Mouse (Mus musculus) liver, adult 2 months (tissue): ENCODE measurements around the gene Xrcc3. TPM values are rescaled to one million over a fixed set of nuclear protein-coding genes. Genes with fewer than 3 reads are reported as not detected.

ENCODE experiments used
- DNase-seq: peaks from one replicate; pipeline ENCODE4 v3.0.0-alpha.2; 2011; ENCODE audit warnings: low read depth, low spot score; ENCODE audit errors: extremely low read depth
- H3K27ac ChIP-seq: fragments of 200-500 bp; replicated peaks from 2 replicates; pipeline ENCODE4 v1.5.1; 2012; ENCODE audit warnings: low read depth, mild to moderate bottlenecking, control low read depth, inconsistent platforms, low read length; ENCODE audit not compliant: insufficient read depth
- H3K27me3 ChIP-seq: fragments of 200-500 bp; 2 replicates; pipeline ENCODE4 v1.6.1; 2012; ENCODE audit warnings: mild to moderate bottlenecking, moderate library complexity, low read length, inconsistent platforms; ENCODE audit not compliant: control insufficient read depth, insufficient read depth
- H3K36me3 ChIP-seq: fragments of 200-500 bp; 2 replicates; pipeline ENCODE4 v1.6.1; 2012; ENCODE audit warnings: low read length, inconsistent platforms; ENCODE audit not compliant: control insufficient read depth, insufficient read depth
- H3K4me1 ChIP-seq: fragments of 200-500 bp; 2 replicates; pipeline ENCODE4 v1.6.1; 2011; ENCODE audit warnings: low read length; ENCODE audit not compliant: control insufficient read depth, insufficient read depth
- H3K4me3 ChIP-seq: fragments of 200-500 bp; 2 replicates; pipeline ENCODE4 v1.5.1; 2011; ENCODE audit warnings: low read depth, mild to moderate bottlenecking, control low read depth, low read length, moderate library complexity; ENCODE audit not compliant: insufficient read depth
- H3K79me2 ChIP-seq: fragments of 200-500 bp; 2 replicates; pipeline ENCODE4 v1.6.1; 2012; ENCODE audit warnings: inconsistent platforms, mild to moderate bottlenecking, low read length, moderate library complexity; ENCODE audit not compliant: control insufficient read depth, insufficient read depth
- H3K9ac ChIP-seq: fragments of 200-500 bp; 2 replicates; pipeline ENCODE4 v1.6.1; 2012; ENCODE audit warnings: low read depth, mild to moderate bottlenecking, control low read depth, inconsistent platforms, low read length
- CTCF ChIP-seq: fragments of 200-500 bp; IDR thresholded peaks from 2 replicates; pipeline ENCODE4 v1.5.1; 2011; ENCODE audit warnings: low read depth, low read length, control low read depth
- POLR2A ChIP-seq: fragments of 200-500 bp; IDR thresholded peaks from 2 replicates; pipeline ENCODE4 v1.6.1; 2011; ENCODE audit warnings: low read length, control low read depth; ENCODE audit not compliant: insufficient read depth; ENCODE audit errors: extremely low read depth
- WGBS: fragments of 180-500 bp; shearing (Covaris S2); methylation state at CpG from one replicate; pipeline ENCODE4 v1.1.7; 2018; 5-methylcytosine and 5-hydroxymethylcytosine counted together
- polyA plus RNA-seq: library from polyadenylated mRNA; depleted of rRNA; stranded (reverse); fragments of >200 nt; gene quantifications from 2 replicates; pipeline ENCODE4 v1.2.3, GENCODE M21; 2012
- total RNA-seq: library from RNA; depleted of rRNA; stranded (reverse); fragments of >200 nt; gene quantifications from 2 replicates; pipeline ENCODE4 v1.2.3, GENCODE M21; 2014

The Xrcc3 gene
- total and polyA plus RNA-seq, 2 experiments = 1.1 to 4.4 TPM

DNA sequence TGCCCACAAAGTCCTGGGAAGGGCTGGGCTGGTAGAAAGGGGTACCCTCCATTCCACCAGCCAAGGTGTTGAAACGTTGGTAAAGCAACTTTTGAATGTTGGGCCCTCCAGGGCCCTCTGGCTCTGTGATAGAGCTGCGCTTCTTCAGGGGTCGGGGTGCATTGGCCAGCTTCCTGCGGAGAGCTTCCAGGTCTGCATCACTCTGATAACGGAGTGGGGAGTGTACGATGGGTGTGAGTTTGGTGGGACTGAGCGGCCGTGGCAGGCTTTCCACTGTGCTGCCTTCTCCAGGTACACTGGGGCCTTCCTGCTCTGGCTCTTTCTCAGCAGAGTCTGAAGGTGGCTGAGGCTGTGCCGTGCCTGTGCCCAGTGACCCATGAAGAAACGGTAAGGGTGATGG, 19.8 kb upstream of the Xrcc3 start:
- no peaks in the 10 kb centered on the region for H3K27me3 ChIP-seq
- DNase-seq = no peak
- H3K36me3 ChIP-seq = peaks cover 26% of the 10 kb centered on the region
- H3K9ac ChIP-seq = no peak overlapping the region
- H3K4me1 ChIP-seq = no peaks in the 10 kb centered on the region
- no peak for TF ChIP-seq CTCF
- TF ChIP-seq POLR2A = no peak
- no peaks in the 10 kb centered on the region for H3K79me2 ChIP-seq
- H3K4me3 ChIP-seq = no peak overlapping the region
- WGBS = 89% methylated on average over 10 of the region's 10 CpGs
- H3K27ac ChIP-seq = no peak overlapping the region

GRCm38 (mm10) chr12:111832643-111833042, 19.0 kb upstream of the Xrcc3 start:
- DNase-seq = no peak
- no peaks in the 10 kb centered on the region for H3K4me1 ChIP-seq
- H3K9ac ChIP-seq = no peak overlapping the region
- H3K79me2 ChIP-seq = no peaks in the 10 kb centered on the region
- no peak for TF ChIP-seq CTCF
- TF ChIP-seq POLR2A = no peak
- WGBS = 93% methylated on average over 5 of the region's 5 CpGs
- H3K4me3 ChIP-seq = no peak overlapping the region
- no peak overlapping the region for H3K27ac ChIP-seq
- H3K27me3 ChIP-seq = no peaks in the 10 kb centered on the region
- H3K36me3 ChIP-seq = peaks cover 28% of the 10 kb centered on the region

DNA sequence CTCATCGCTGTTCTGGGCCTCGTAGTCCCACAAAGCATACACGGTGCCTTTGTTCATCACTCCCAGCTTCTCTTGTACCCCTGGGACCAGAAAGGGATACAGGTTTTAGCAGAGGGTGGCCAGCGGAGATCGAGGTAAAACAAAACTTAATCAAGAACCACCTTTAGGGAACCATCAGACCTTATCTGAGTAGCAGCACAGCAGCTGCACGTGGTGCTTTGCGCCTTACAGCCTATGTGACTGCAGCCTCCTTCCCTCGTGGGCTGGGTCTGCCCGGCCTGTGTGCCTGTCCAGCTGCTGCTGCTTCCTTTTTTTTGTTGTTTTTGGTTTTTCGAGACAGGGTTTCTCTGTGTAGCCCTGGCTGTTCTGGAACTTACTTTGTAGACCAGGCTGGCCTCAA, 16.7 kb upstream of the Xrcc3 start:
- Histone ChIP-seq H3K79me2 (no peaks in the 10 kb centered on the region), H3K27me3 (no peaks in the 10 kb centered on the region), H3K27ac (no peak overlapping the region), H3K4me3 (no peak overlapping the region), H3K4me1 (no peaks in the 10 kb centered on the region), H3K36me3 (peaks cover 39% of the 10 kb centered on the region), H3K9ac (no peak overlapping the region)
- 92% methylated on average over 10 of the region's 10 CpGs for WGBS
- DNase-seq = no peak
- TF ChIP-seq POLR2A (no peak), CTCF (no peak)

- H3K4me1 ChIP-seq = no peaks in the 10 kb centered on the region
- peaks cover 42% of the 10 kb centered on the region for H3K36me3 ChIP-seq
- no peak overlapping the region for H3K4me3 ChIP-seq
- no peak for DNase-seq
- H3K27ac ChIP-seq = no peak overlapping the region
- TF ChIP-seq POLR2A = no peak
- TF ChIP-seq CTCF = no peak
- no peak overlapping the region for H3K9ac ChIP-seq
- no peaks in the 10 kb centered on the region for H3K27me3 ChIP-seq
- no peaks in the 10 kb centered on the region for H3K79me2 ChIP-seq
- 85% methylated on average over 9 of the region's 9 CpGs for WGBS
These were observed 16.3 kb upstream of the Xrcc3 start for GRCm38 (mm10) chr12:111829954-111830353.

DNA sequence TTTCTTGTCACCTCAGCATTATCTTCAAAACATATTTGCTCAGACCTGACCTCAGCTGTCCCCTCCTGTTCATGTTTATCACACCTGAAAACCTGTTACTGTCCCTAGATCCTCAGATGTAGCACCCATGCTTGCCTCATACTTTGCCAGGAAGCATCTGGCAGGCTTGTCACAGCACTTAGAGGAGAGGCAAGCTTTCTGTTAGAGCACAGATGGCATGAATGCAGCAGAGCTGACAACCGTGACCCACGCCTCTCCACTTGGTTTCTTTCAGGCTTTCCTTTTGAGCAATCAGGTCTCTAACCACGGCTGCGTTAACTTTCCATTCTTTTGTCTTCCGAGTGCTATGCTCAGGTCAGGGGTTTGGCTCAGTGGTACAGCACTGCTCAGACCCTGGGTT, 15.8 kb upstream of the Xrcc3 start:
- no peak overlapping the region for H3K27ac ChIP-seq
- no peaks in the 10 kb centered on the region for H3K79me2 ChIP-seq
- no peaks in the 10 kb centered on the region for H3K27me3 ChIP-seq
- peaks cover 44% of the 10 kb centered on the region for H3K36me3 ChIP-seq
- DNase-seq = no peak
- TF ChIP-seq POLR2A = no peak
- no peak for TF ChIP-seq CTCF
- WGBS = 89% methylated on average over 5 of the region's 5 CpGs
- no peaks in the 10 kb centered on the region for H3K4me1 ChIP-seq
- no peak overlapping the region for H3K4me3 ChIP-seq
- H3K9ac ChIP-seq = no peak overlapping the region

GRCm38 (mm10) chr12:111827556-111827955, 13.9 kb upstream of the Xrcc3 start:
- no peaks in the 10 kb centered on the region for H3K4me1 ChIP-seq
- H3K9ac ChIP-seq = no peak overlapping the region
- H3K27me3 ChIP-seq = no peaks in the 10 kb centered on the region
- TF ChIP-seq POLR2A = no peak
- no peak for TF ChIP-seq CTCF
- H3K27ac ChIP-seq = no peak overlapping the region
- H3K79me2 ChIP-seq = no peaks in the 10 kb centered on the region
- no peak overlapping the region for H3K4me3 ChIP-seq
- no peak for DNase-seq
- peaks cover 50% of the 10 kb centered on the region for H3K36me3 ChIP-seq
- 92% methylated on average over 12 of the region's 12 CpGs for WGBS
